Mouse (Mus musculus) embryonic facial prominence, embryonic 13.5 days (tissue): ENCODE measurements at regions not wholly inside any gene's neighbourhood (a gene's known extent, or its start where the extent isn't known, plus 50 kb on each side); places are given as distances from the start of the nearest gene placed in this dataset.

ENCODE experiments used
- ATAC-seq: fragments of 200-750 bp; cut with Nextera tagmentation; 2 replicates; pipeline ENCODE4 v1.8.0; 2017; ENCODE audit warnings: low read depth; ENCODE audit not compliant: insufficient number of reproducible peaks, insufficient read depth, low FRiP score, low TSS enrichment
- H3K27ac ChIP-seq: fragments of 300-500 bp; sonication (generic); 2 replicates; pipeline ENCODE4 v1.5.1; 2015; ENCODE audit warnings: moderate library complexity, mild to moderate bottlenecking, inconsistent platforms
- H3K27me3 ChIP-seq: fragments of 300-500 bp; sonication (generic); 2 replicates; pipeline ENCODE4 v1.6.1; 2015; ENCODE audit warnings: mild to moderate bottlenecking, inconsistent platforms
- H3K36me3 ChIP-seq: fragments of 300-500 bp; sonication (generic); 2 replicates; pipeline ENCODE4 v1.6.1; 2015; ENCODE audit warnings: mild to moderate bottlenecking, inconsistent platforms
- H3K4me1 ChIP-seq: fragments of 300-500 bp; sonication (generic); 2 replicates; pipeline ENCODE4 v1.6.1; 2015; ENCODE audit warnings: inconsistent platforms
- H3K4me2 ChIP-seq: fragments of 300-500 bp; sonication (generic); 2 replicates; pipeline ENCODE4 v1.6.1; 2015; ENCODE audit warnings: moderate library complexity, mild to moderate bottlenecking, inconsistent platforms
- H3K4me3 ChIP-seq: fragments of 300-500 bp; sonication (generic); 2 replicates; pipeline ENCODE4 v1.5.1; 2015; ENCODE audit warnings: mild to moderate bottlenecking, inconsistent platforms
- H3K9ac ChIP-seq: fragments of 300-500 bp; sonication (generic); 2 replicates; pipeline ENCODE4 v1.6.1; 2015; ENCODE audit warnings: mild to moderate bottlenecking, inconsistent platforms
- H3K9me3 ChIP-seq: fragments of 300-500 bp; sonication (generic); 2 replicates; pipeline ENCODE4 v1.6.1; 2016; ENCODE audit warnings: inconsistent platforms
- WGBS: fragments of 180-500 bp; shearing (Covaris S2); methylation state at CpG from one replicate; pipeline ENCODE4 v1.1.7; 2015; ENCODE audit warnings: mixed read lengths; 5-methylcytosine and 5-hydroxymethylcytosine counted together

DNA sequence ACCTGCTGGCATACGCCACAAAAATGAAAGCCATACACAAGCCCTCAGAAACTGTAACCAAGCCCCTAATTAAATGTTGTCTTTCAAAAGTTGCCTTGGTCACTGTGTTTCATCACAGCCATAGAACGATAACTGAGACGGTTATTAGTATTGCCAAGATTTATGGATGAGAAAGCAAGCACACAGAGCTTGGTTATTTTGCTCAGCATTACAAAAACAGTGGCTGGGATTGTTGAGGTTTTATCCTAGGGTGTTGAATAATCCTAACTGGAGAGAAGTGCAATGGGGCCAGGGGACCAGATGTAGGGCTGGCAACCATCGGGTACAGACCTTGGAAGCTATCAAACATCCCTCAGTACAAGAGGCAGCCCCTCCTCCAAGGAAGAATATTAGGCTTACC, 106.4 kb upstream of the Rcn1 start:
- H3K27me3 ChIP-seq, result no peaks in the 10 kb centered on the region
- no peak for ATAC-seq
- H3K9ac ChIP-seq, result no peak overlapping the region
- WGBS, result 84% methylated on average over 4 of the region's 4 CpGs
- H3K4me1 ChIP-seq, result no peaks in the 10 kb centered on the region
- H3K36me3 ChIP-seq, result no peaks in the 10 kb centered on the region
- no peak overlapping the region for H3K4me2 ChIP-seq
- H3K4me3 ChIP-seq, result no peak overlapping the region
- no peak overlapping the region for H3K27ac ChIP-seq
- no peaks in the 10 kb centered on the region for H3K9me3 ChIP-seq

DNA sequence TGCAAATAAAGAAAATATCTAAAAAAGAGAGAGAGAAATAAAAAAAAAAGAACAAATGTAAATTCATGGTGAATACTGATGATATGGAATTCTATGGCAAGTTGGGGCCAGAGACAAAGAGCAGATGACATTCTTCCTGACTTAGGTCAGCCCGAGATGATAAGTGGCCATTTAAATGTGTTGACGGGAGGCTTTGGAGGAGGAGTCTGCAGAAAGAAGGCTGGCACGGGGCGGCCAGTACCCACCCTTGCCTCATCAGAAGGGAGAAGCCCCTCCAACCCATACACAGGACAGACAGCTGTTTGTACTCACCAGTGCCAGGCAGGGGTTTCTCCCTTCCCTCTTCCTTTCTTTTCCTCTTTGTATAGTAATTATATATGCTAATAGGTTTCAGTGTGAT, 108.0 kb upstream of the Rcn1 start:
- H3K9me3 ChIP-seq, result no peaks in the 10 kb centered on the region
- H3K9ac ChIP-seq, result no peak overlapping the region
- H3K27me3 ChIP-seq, result no peaks in the 10 kb centered on the region
- no peaks in the 10 kb centered on the region for H3K4me1 ChIP-seq
- H3K36me3 ChIP-seq, result no peaks in the 10 kb centered on the region
- H3K4me3 ChIP-seq, result no peak overlapping the region
- H3K4me2 ChIP-seq, result no peak overlapping the region
- ATAC-seq, result no peak
- H3K27ac ChIP-seq, result no peak overlapping the region
- 62% methylated on average over 4 of the region's 4 CpGs for WGBS

DNA sequence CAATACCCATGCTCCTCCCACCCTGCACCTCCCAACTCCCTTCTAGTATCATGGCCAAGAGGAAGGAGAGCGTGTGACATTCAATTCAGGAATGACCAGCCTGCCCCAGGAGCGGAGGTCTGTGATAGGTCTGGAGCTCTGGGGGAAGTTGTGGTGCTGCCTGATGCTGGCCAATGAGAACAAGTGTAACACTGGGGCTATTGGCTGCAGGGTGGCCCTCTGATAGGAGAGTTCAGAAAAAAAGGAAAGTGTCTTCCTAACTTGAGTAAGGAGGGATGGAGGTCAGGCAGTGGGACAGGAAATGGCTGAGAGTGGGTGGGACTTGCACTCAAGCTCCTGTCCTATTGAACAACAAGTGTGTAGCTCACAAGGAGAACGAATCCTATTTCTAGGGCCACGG, 111.7 kb upstream of the Rcn1 start:
- H3K9ac ChIP-seq, result no peak overlapping the region
- no peaks in the 10 kb centered on the region for H3K4me1 ChIP-seq
- no peak overlapping the region for H3K27ac ChIP-seq
- no peak overlapping the region for H3K4me3 ChIP-seq
- no peak overlapping the region for H3K4me2 ChIP-seq
- H3K27me3 ChIP-seq, result no peaks in the 10 kb centered on the region
- no peaks in the 10 kb centered on the region for H3K36me3 ChIP-seq
- no peak for ATAC-seq
- WGBS, result 86% methylated on average over 4 of the region's 4 CpGs
- no peaks in the 10 kb centered on the region for H3K9me3 ChIP-seq

DNA sequence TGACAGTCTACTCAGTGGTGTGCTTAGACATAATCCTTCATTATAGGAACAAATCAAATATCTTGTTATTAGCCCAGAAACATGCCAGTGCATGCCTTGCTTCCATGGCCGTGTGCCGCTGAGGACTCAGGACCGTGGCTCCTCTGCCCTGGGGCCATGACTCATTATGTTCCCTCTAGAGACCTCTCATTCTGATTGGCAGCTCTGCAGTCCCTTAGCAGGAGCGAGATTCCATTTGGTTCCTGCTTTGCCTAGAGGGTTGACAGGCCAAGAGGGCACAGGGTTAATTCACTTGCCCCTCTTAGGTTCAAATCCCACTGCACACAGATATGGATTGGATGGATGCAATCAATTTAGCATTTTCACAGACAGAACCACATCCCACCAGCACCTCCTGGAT, 112.6 kb upstream of the Rcn1 start:
- H3K27me3 ChIP-seq, result no peaks in the 10 kb centered on the region
- no peaks in the 10 kb centered on the region for H3K36me3 ChIP-seq
- H3K9me3 ChIP-seq, result no peaks in the 10 kb centered on the region
- H3K27ac ChIP-seq, result no peak overlapping the region
- no peak for ATAC-seq
- no peak overlapping the region for H3K9ac ChIP-seq
- no peak overlapping the region for H3K4me3 ChIP-seq
- H3K4me1 ChIP-seq, result peaks cover 5% of the 10 kb centered on the region; the same call in 1 of the 2 replicates
- H3K4me2 ChIP-seq, result no peak overlapping the region
- WGBS, result 23% methylated on average over 4 of the region's 4 CpGs

DNA sequence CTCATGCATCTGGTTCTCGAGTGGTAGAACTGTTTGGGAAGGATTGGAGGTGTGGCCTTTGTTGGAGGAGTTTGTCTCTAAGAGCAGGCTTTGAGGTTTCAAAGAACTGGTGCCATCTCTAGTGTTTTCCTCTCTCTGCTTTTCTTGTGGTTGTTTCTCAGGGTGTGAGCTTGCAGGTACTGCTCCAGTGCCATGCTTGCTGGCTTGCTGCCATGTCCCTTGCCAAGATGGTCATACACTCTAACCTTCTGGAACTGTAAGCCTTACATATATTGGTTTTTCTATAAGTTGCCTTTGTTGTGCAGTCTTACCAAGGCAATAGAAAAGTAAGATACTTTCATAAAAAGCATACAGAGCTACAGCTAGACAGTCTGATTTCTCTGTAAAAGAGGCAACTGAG, 115.1 kb upstream of the Rcn1 start:
- Histone ChIP-seq H3K27me3 (no peaks in the 10 kb centered on the region), H3K36me3 (no peaks in the 10 kb centered on the region), H3K9ac (no peak overlapping the region), H3K9me3 (no peaks in the 10 kb centered on the region), H3K4me1 (peaks cover 5% of the 10 kb centered on the region; the same call in 1 of the 2 replicates), H3K4me2 (no peak overlapping the region), H3K4me3 (no peak overlapping the region), H3K27ac (no peak overlapping the region)
- no peak for ATAC-seq
- WGBS, result 87% methylated on average over 1 of the region's 1 CpGs

DNA sequence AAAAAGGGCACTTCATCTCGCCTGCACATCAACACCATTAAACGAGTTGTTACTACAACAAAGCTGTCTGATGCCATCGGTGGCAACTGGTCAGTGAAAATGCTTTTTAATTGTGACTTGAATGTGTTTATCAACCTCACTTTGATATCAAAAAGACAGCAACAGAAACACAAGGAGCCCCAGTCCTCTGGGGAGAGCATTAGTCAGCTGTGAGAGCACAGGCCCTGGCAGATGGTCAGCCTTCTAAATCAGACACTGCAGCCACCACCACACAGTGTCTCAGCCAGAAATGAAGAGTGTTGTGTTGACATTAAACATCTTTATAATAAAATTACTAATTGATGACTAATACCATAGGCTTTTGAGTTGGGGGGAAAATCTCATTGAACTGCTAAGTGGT, 115.8 kb upstream of the Rcn1 start:
- no peaks in the 10 kb centered on the region for H3K36me3 ChIP-seq
- H3K4me2 ChIP-seq, result no peak overlapping the region
- no peak overlapping the region for H3K27ac ChIP-seq
- H3K9ac ChIP-seq, result no peak overlapping the region
- WGBS, result 82% methylated on average over 3 of the region's 3 CpGs
- H3K27me3 ChIP-seq, result no peaks in the 10 kb centered on the region
- H3K9me3 ChIP-seq, result no peaks in the 10 kb centered on the region
- no peak for ATAC-seq
- H3K4me3 ChIP-seq, result no peak overlapping the region
- peaks cover 5% of the 10 kb centered on the region; the same call in 1 of the 2 replicates for H3K4me1 ChIP-seq

DNA sequence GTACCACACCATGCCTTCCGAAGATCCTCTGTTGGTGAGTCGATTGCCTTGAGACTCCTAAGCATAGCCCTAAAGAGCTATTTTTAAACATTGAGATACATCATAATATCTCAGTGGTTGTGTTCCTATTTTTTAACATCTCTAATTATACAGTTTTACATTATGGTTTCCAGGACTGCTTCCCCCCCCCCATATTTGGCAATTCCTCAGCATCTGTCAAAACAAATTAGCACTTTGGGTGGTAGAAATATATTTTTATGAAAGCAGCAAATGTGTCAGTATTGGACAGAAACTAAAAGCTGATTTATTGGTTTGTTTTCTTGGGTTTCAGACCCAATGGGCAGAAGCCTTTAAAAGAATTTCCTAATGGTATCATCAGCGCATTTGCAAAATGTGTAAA, 116.2 kb upstream of the Rcn1 start:
- Histone ChIP-seq H3K9me3 (no peaks in the 10 kb centered on the region), H3K4me2 (no peak overlapping the region), H3K36me3 (no peaks in the 10 kb centered on the region), H3K4me3 (no peak overlapping the region), H3K9ac (no peak overlapping the region), H3K27ac (no peak overlapping the region), H3K4me1 (peaks cover 5% of the 10 kb centered on the region; the same call in 1 of the 2 replicates), H3K27me3 (no peaks in the 10 kb centered on the region)
- ATAC-seq, result no peak
- 92% methylated on average over 3 of the region's 3 CpGs for WGBS

DNA sequence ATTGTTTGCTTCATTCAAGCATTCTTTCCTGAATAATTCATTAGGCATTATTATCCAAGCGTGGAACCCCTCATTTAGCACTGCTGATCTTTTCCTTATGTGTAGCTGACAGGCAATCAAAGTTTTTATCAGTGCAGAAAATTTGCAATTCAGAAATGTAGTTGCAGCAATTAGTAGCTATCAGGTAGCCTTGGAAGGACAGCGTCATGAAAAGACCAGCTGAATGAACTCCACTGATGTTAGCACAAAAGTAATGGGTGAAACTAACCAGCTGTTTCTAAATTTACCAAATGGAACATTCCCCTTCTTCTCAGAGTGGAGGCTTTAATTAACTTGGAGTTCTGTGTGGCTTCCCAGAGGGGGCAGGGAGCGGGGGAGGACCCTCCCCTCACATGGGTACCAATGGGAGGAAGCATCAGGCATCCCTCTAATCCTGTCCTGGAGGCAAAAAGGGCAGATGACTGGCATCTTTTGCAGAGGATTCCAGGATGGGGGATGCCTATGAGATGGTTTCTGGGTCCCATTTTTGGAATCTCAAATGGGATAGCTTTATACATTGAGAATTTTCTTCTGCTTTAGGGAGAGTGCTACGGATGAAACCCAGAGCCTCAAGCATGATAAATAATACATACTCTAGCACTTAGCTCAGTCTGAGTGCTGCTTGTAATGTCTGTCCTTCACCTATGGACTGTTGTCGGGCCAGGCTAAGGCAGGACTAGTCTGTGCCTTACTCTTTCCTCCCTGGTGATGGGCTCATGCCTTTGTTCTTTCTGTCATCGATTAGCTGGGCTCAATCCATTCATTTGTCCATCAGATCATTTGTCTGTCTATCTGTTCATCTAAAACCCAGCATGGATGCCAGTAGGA, 117.4 kb upstream of the Rcn1 start:
- H3K27me3 ChIP-seq, result no peaks in the 10 kb centered on the region
- no peaks in the 10 kb centered on the region for H3K9me3 ChIP-seq
- no peak overlapping the region for H3K27ac ChIP-seq
- WGBS, result 48% methylated on average over 6 of the region's 6 CpGs
- peaks cover 5% of the 10 kb centered on the region; the same call in 1 of the 2 replicates for H3K4me1 ChIP-seq
- H3K4me3 ChIP-seq, result no peak overlapping the region
- no peak overlapping the region for H3K9ac ChIP-seq
- no peaks in the 10 kb centered on the region for H3K36me3 ChIP-seq
- H3K4me2 ChIP-seq, result no peak overlapping the region
- ATAC-seq, result no peak

DNA sequence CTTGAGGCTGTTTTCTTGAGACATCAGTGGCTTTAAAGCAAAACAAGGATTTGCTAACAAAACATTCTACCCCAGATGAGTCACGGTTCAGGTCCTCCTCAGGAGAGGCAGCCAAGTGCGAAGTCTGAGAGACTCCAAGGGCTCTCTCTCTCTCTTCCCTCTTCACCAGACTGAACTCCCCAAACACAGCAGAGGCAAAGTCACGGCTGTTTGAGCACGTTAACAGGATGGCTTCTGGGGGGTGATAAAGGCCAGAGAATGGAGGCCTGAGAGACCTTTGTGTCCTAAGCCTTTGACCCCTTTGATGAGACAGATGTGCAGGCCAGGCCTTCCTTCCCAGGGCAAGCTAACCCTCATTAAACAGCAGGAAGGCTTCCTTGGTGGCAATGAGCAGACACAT, 122.7 kb upstream of the Rcn1 start:
- no peaks in the 10 kb centered on the region for H3K4me1 ChIP-seq
- no peak overlapping the region for H3K27ac ChIP-seq
- H3K27me3 ChIP-seq, result 0 out of 2 replicates have a peak, but pooled peaks cover 11% of the 10 kb centered on the region
- 13% methylated on average over 4 of the region's 4 CpGs for WGBS
- H3K9me3 ChIP-seq, result no peaks in the 10 kb centered on the region
- H3K36me3 ChIP-seq, result no peaks in the 10 kb centered on the region
- no peak overlapping the region for H3K4me2 ChIP-seq
- H3K9ac ChIP-seq, result no peak overlapping the region
- no peak overlapping the region for H3K4me3 ChIP-seq
- ATAC-seq, result no peak

DNA sequence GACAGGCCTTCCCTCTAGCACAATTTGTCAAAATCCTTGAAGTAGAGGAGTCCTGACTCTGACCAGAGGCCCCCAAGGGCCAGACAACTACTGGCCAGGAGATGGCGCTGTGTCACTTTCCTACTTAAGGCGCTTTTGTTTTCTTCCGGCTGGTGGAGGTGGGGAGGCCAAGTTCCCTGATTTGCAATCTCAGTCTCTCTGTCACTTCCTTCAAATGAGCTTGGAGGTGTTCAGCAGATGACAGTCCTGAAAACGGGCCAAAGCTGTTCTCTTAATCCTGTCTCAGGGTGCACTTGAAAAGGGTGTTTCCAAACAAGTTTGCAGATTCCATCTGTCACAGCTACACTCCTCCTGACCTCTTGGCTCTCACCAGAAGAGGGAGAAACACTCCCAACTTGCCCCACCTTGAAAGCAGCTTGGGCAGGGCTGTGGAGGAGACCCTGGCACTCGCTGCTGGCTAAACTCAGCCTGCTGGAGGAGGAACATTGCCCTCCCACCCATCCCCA, 124.2 kb upstream of the Rcn1 start:
- 10% methylated on average over 5 of the region's 5 CpGs for WGBS
- H3K9me3 ChIP-seq, result no peaks in the 10 kb centered on the region
- H3K27me3 ChIP-seq, result 0 out of 2 replicates have a peak, but pooled peaks cover 11% of the 10 kb centered on the region
- no peak for ATAC-seq
- H3K36me3 ChIP-seq, result no peaks in the 10 kb centered on the region
- no peak overlapping the region for H3K9ac ChIP-seq
- H3K4me3 ChIP-seq, result no peak overlapping the region
- no peak overlapping the region for H3K4me2 ChIP-seq
- no peak overlapping the region for H3K27ac ChIP-seq
- no peaks in the 10 kb centered on the region for H3K4me1 ChIP-seq

DNA sequence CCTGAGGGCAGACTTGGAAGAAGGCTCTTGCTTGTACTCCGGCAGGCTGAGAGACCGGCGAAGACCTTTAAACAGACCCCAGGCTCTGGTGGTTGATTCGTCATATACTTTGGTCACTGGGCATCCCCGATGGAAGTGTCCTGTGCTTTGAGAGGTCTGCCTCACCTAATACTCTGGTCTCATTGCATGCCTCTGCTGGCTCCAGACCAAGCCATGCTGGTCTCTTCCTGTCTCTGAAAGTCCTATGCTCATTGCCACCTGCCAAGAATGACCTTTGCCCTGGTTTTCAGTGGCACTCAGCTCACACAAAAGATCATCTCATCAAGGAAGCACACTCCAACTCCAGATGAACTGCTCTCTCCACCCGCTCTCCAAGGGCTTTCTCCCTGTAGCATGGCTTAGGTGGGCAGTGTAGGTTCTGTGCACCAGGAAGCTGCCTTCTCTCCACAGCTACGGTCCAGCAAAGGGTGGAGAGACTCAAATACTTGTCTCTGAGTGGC, 126.0 kb upstream of the Rcn1 start:
- no peaks in the 10 kb centered on the region for H3K9me3 ChIP-seq
- no peak overlapping the region for H3K9ac ChIP-seq
- no peak overlapping the region for H3K4me2 ChIP-seq
- no peaks in the 10 kb centered on the region for H3K36me3 ChIP-seq
- H3K4me1 ChIP-seq, result no peaks in the 10 kb centered on the region
- WGBS, result 72% methylated on average over 7 of the region's 7 CpGs
- no peak overlapping the region for H3K4me3 ChIP-seq
- no peak for ATAC-seq
- H3K27me3 ChIP-seq, result 0 out of 2 replicates have a peak, but pooled peaks cover 11% of the 10 kb centered on the region
- H3K27ac ChIP-seq, result no peak overlapping the region

DNA sequence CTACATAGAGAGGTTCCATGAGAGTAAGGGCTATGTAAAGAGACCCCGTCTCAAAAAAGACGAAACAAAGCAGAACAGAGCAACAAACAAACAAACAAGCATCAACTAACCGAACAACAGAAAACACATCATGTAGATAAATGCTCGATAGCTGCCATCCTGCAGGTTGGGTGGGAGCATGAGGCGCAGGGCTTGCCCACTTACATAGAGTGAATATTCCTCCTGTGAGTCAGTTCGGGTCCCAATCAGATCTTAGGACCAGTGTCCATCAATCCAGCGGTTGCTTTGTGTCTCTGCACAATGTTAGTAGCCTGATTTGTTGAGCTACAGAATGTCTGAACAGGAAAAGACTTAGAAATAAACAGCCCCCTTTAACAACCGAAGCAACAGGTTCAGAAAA, 129.4 kb upstream of the Rcn1 start:
- Histone ChIP-seq H3K9me3 (no peaks in the 10 kb centered on the region), H3K4me1 (no peaks in the 10 kb centered on the region), H3K36me3 (no peaks in the 10 kb centered on the region), H3K4me2 (no peak overlapping the region), H3K27me3 (0 out of 2 replicates have a peak, but pooled peaks cover 11% of the 10 kb centered on the region), H3K9ac (no peak overlapping the region), H3K27ac (no peak overlapping the region), H3K4me3 (no peak overlapping the region)
- 89% methylated on average over 8 of the region's 8 CpGs for WGBS
- no peak for ATAC-seq
